Mouse (Mus musculus): ENCODE data around the gene Tspan17. TPM values are rescaled to one million over a fixed set of nuclear protein-coding genes. Genes with fewer than 3 reads are reported as not detected.

The Tspan17 gene
- polyA plus RNA-seq (2014; fragmentation: Nextera tagmentation; extraction: Ambion mirVana) = 25.5 and 40.2 TPM in 2 replicates

DNA sequence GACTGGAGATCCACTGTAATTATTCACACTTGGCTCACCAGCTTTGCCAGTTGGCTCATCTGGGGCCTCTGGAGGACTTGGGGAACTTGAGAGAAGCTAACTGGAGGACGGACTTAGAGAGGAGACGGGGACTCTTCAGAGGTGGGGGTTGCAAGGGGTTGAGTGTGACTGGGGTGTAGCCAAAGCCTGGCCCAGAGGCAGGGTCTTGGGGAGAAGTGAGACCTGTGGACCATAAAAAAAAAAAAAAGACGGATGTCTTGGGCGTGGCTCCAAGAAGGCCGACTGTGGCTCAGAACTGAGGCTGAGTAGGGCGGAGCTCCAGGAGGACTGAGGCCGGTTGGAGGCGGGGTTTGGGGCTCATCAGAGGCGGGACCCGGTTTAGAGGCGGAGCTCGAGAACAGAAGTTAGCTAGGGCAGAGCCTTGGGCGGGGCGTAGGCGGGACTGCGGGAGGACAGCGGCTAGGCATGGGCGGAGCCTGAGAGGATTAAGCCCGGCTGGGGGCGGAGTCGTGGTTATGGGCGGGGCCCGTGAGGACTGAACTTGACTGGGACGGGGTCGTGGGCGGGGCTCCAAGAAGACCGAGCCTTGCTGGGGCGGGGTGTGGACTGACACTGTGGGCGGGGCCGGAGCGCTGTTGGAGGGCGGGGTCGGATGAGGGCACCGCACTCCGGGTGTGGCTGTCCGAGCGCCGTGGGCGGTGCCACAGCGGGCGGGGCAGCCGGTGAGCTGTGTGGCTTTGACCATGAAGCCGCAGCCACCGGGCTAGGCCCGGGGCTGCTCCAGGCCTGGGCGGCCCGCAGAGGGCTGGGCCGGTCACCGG, at the start of gene Tspan17:
Tspan17 (plus strand) TSS at position 638 of the 821 bp plus-strand sequence.
- Histone ChIP-seq H3K27ac (replicated peaks; ENCODE audit: low read depth, low read length) (no peak within 1 kb of the TSS), H3K4me1 (ENCODE audit: control insufficient read depth, insufficient read depth, low read length) (peaks cover 7% of the 10 kb centered on the region), H3K36me3 (ENCODE audit: control insufficient read depth, insufficient read depth, low read length) (no peaks in the 10 kb centered on the region), H3K4me2 (ENCODE audit: low read length) (peak within 1 kb of the TSS; percentile 95), H3K9ac (replicated peaks; ENCODE audit: low read length) (peak within 1 kb of the TSS; percentile 55), H3K4me3 (replicated peaks; ENCODE audit: low read depth, low read length) (peak within 1 kb of the TSS; percentile 51), H3K9me3 (ENCODE audit: control insufficient read depth, low read length) (no peaks in the 10 kb centered on the region), H3K27me3 (ENCODE audit: control insufficient read depth, insufficient read depth, low read length) (peaks cover 6% of the 10 kb centered on the region; the same call in 1 of the 2 replicates)
- whole genome bisulfite sequencing = 3% methylated on average over 49 of the region's 49 CpGs
- peak; percentile 92 for DNase-seq
- peak; percentile 82 for ATAC-seq (ENCODE audit: low FRiP score, low TSS enrichment)

DNA sequence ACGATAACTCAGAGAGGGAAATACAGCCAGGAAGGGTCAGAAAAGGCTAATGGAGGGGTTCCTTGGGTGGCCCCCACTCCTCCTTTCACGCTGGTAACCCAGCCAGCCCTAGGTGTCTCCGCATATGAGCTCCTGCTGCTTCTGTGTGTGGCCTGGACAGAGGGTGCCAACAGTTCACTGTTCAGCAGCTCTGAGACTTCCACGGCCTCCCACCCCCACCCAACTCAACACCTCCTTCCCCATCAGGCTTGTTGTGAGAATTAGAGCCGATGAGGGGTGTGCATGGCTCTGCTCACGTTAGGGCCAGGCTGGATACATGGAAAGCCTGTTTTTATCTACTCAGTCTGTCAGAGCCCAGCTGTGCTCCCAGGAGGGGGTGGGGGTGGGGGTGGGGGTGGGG, 43.1 kb upstream of the Tspan17 start:
- H3K4me2 ChIP-seq (ENCODE audit: low read length) = peak overlapping the region; percentile 77
- 0 out of 2 replicates have a peak, but pooled peaks cover 1% of the 10 kb centered on the region for H3K27me3 ChIP-seq (ENCODE audit: control insufficient read depth, insufficient read depth, low read length)
- WGBS = 40% methylated on average over 6 of the region's 6 CpGs
- ATAC-seq (ENCODE audit: low FRiP score, low TSS enrichment) = no peak
- H3K36me3 ChIP-seq (ENCODE audit: control insufficient read depth, insufficient read depth, low read length) = peaks cover 21% of the 10 kb centered on the region
- H3K27ac ChIP-seq (replicated peaks; ENCODE audit: low read depth, low read length) = no peak overlapping the region
- peaks cover 38% of the 10 kb centered on the region for H3K4me1 ChIP-seq (ENCODE audit: control insufficient read depth, insufficient read depth, low read length)
- H3K9ac ChIP-seq (replicated peaks; ENCODE audit: low read length) = no peak overlapping the region
- no peaks in the 10 kb centered on the region for H3K9me3 ChIP-seq (ENCODE audit: control insufficient read depth, low read length)
- H3K4me3 ChIP-seq (replicated peaks; ENCODE audit: low read depth, low read length) = no peak overlapping the region; the same call in 1 of the 2 replicates
- no peak for DNase-seq

GRCm38 (mm10) chr13:54746896-54747295, 42.3 kb upstream of the Tspan17 start:
- WGBS = 33% methylated on average over 10 of the region's 10 CpGs
- no peak for ATAC-seq (ENCODE audit: low FRiP score, low TSS enrichment)

DNA sequence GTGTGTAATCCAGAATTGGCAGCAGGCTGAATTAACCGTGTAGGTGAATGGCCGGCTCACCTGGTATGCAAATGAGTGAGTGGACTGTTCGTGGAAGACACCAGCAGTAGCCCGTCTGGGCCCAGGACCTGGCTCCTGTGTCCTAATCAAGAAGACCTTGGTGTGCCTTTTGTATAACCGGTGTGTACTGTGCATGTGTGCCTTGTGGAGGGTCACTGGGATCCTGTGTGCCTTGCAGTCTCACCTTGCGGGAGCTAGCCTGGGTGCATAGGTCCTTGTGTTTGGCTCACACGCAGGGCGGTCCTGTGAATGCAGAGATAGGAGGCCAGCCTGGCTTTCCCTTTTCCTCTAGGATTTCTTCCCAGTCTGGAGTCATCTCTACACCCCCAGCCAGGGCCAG, 41.0 kb upstream of the Tspan17 start:
- H3K36me3 ChIP-seq (ENCODE audit: control insufficient read depth, insufficient read depth, low read length) = peaks cover 9% of the 10 kb centered on the region; the same call in 1 of the 2 replicates
- H3K27me3 ChIP-seq (ENCODE audit: control insufficient read depth, insufficient read depth, low read length) = 0 out of 2 replicates have a peak, but pooled peaks cover 8% of the 10 kb centered on the region
- peak overlapping the region; percentile 61 for H3K4me3 ChIP-seq (replicated peaks; ENCODE audit: low read depth, low read length)
- no peaks in the 10 kb centered on the region for H3K9me3 ChIP-seq (ENCODE audit: control insufficient read depth, low read length)
- H3K9ac ChIP-seq (replicated peaks; ENCODE audit: low read length) = peak overlapping the region; percentile 88
- ATAC-seq (ENCODE audit: low FRiP score, low TSS enrichment) (no peak), DNase-seq (no peak)
- 83% methylated on average over 8 of the region's 8 CpGs for WGBS
- H3K4me2 ChIP-seq (ENCODE audit: low read length) = peak overlapping the region; percentile 77
- peak overlapping the region; percentile 94 for H3K27ac ChIP-seq (replicated peaks; ENCODE audit: low read depth, low read length)
- peaks cover 40% of the 10 kb centered on the region for H3K4me1 ChIP-seq (ENCODE audit: control insufficient read depth, insufficient read depth, low read length)

More at GRCm38 (mm10) chr13:54746896-54747295, 42.3 kb upstream of the Tspan17 start:
- Histone ChIP-seq H3K27ac (replicated peaks; ENCODE audit: low read depth, low read length) (no peak overlapping the region), H3K27me3 (ENCODE audit: control insufficient read depth, insufficient read depth, low read length) (0 out of 2 replicates have a peak, but pooled peaks cover 8% of the 10 kb centered on the region), H3K4me2 (ENCODE audit: low read length) (peak overlapping the region; percentile 77), H3K36me3 (ENCODE audit: control insufficient read depth, insufficient read depth, low read length) (peaks cover 13% of the 10 kb centered on the region), H3K4me3 (replicated peaks; ENCODE audit: low read depth, low read length) (peak overlapping the region; percentile 61; the same call in 1 of the 2 replicates), H3K9ac (replicated peaks; ENCODE audit: low read length) (no peak overlapping the region), H3K9me3 (ENCODE audit: control insufficient read depth, low read length) (no peaks in the 10 kb centered on the region), H3K4me1 (ENCODE audit: control insufficient read depth, insufficient read depth, low read length) (peaks cover 38% of the 10 kb centered on the region)
- DNase-seq = peak; percentile 21

- 31% methylated on average over 10 of the region's 10 CpGs for WGBS
- no peak for DNase-seq
Measured at GRCm38 (mm10) chr13:54748721-54749060, 40.5 kb upstream of the Tspan17 start.

GRCm38 (mm10) chr13:54749061-54749863, 39.9 kb upstream of the Tspan17 start:
- H3K4me1 ChIP-seq (ENCODE audit: control insufficient read depth, insufficient read depth, low read length) = peaks cover 43% of the 10 kb centered on the region
- DNase-seq (peak; percentile 94), ATAC-seq (ENCODE audit: low FRiP score, low TSS enrichment) (peak; percentile 86)
- H3K27ac ChIP-seq (replicated peaks; ENCODE audit: low read depth, low read length) = peak overlapping the region; percentile 94
- peak overlapping the region; percentile 61 for H3K4me3 ChIP-seq (replicated peaks; ENCODE audit: low read depth, low read length)
- no peaks in the 10 kb centered on the region for H3K9me3 ChIP-seq (ENCODE audit: control insufficient read depth, low read length)
- 0 out of 2 replicates have a peak, but pooled peaks cover 8% of the 10 kb centered on the region for H3K27me3 ChIP-seq (ENCODE audit: control insufficient read depth, insufficient read depth, low read length)
- peak overlapping the region; percentile 77 for H3K4me2 ChIP-seq (ENCODE audit: low read length)
- 2% methylated on average over 68 of the region's 100 CpGs for WGBS
- H3K9ac ChIP-seq (replicated peaks; ENCODE audit: low read length) = peak overlapping the region; percentile 88
- peaks cover 6% of the 10 kb centered on the region; the same call in 1 of the 2 replicates for H3K36me3 ChIP-seq (ENCODE audit: control insufficient read depth, insufficient read depth, low read length)

More at GRCm38 (mm10) chr13:54748721-54749060, 40.5 kb upstream of the Tspan17 start:
- Histone ChIP-seq H3K27ac (replicated peaks; ENCODE audit: low read depth, low read length) (peak overlapping the region; percentile 94), H3K36me3 (ENCODE audit: control insufficient read depth, insufficient read depth, low read length) (peaks cover 9% of the 10 kb centered on the region; the same call in 1 of the 2 replicates), H3K4me3 (replicated peaks; ENCODE audit: low read depth, low read length) (peak overlapping the region; percentile 61), H3K9ac (replicated peaks; ENCODE audit: low read length) (peak overlapping the region; percentile 88), H3K9me3 (ENCODE audit: control insufficient read depth, low read length) (no peaks in the 10 kb centered on the region), H3K4me1 (ENCODE audit: control insufficient read depth, insufficient read depth, low read length) (peaks cover 41% of the 10 kb centered on the region), H3K4me2 (ENCODE audit: low read length) (peak overlapping the region; percentile 77), H3K27me3 (ENCODE audit: control insufficient read depth, insufficient read depth, low read length) (0 out of 2 replicates have a peak, but pooled peaks cover 8% of the 10 kb centered on the region)
- peak; percentile 28 for ATAC-seq (ENCODE audit: low FRiP score, low TSS enrichment)

DNA sequence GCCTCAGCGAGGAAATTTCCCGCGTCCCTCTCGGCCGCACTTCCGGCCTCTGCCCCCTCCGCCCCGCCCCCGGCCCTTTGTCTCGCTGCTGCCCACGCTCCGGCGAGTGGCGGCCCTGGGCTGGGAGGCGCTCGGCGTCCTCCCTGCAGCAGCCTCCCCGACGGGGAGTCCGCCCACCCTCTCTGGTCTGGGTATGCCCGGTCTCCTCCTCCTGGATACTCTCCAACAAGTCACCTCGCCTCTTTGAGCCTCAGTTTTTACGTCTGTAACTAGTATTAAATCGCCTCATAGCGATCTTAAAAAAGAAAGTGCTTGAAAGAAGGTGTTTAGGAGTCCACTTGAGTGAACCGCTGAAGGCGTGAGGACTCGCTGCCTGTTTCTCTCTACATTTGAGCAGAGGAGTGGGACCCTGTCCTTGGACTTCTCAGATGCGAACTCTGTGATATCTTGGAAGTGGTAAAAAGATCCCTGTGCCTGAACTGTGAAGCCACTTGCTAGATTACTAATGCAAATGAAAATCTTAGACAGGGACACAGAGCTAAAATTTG, 39.2 kb upstream of the Tspan17 start, which contains the start of gene Gprin1:
Gprin1 (minus strand) TSS at position 11 of the 548 bp plus-strand sequence.
- Histone ChIP-seq H3K9ac (replicated peaks; ENCODE audit: low read length) (peak within 1 kb of the TSS; percentile 88), H3K36me3 (ENCODE audit: control insufficient read depth, insufficient read depth, low read length) (no peaks in the 10 kb centered on the region), H3K27ac (replicated peaks; ENCODE audit: low read depth, low read length) (peak within 1 kb of the TSS; percentile 94), H3K4me1 (ENCODE audit: control insufficient read depth, insufficient read depth, low read length) (peaks cover 45% of the 10 kb centered on the region), H3K4me3 (replicated peaks; ENCODE audit: low read depth, low read length) (peak within 1 kb of the TSS; percentile 61), H3K9me3 (ENCODE audit: control insufficient read depth, low read length) (no peaks in the 10 kb centered on the region), H3K27me3 (ENCODE audit: control insufficient read depth, insufficient read depth, low read length) (0 out of 2 replicates have a peak, but pooled peaks cover 8% of the 10 kb centered on the region), H3K4me2 (ENCODE audit: low read length) (peak within 1 kb of the TSS; percentile 77)
- ATAC-seq (ENCODE audit: low FRiP score, low TSS enrichment) (peak; percentile 67), DNase-seq (no peak)
- WGBS = 2% methylated on average over 29 of the region's 29 CpGs

GRCm38 (mm10) chr13:54750699-54751098, 38.5 kb upstream of the Tspan17 start:
- ATAC-seq (ENCODE audit: low FRiP score, low TSS enrichment) (no peak), DNase-seq (peak; percentile 46)
- 7% methylated on average over 8 of the region's 8 CpGs for WGBS
- Histone ChIP-seq H3K27me3 (ENCODE audit: control insufficient read depth, insufficient read depth, low read length) (0 out of 2 replicates have a peak, but pooled peaks cover 8% of the 10 kb centered on the region), H3K36me3 (ENCODE audit: control insufficient read depth, insufficient read depth, low read length) (no peaks in the 10 kb centered on the region), H3K27ac (replicated peaks; ENCODE audit: low read depth, low read length) (no peak overlapping the region), H3K4me2 (ENCODE audit: low read length) (no peak overlapping the region; the same call in 1 of the 2 replicates), H3K4me1 (ENCODE audit: control insufficient read depth, insufficient read depth, low read length) (peaks cover 47% of the 10 kb centered on the region), H3K9me3 (ENCODE audit: control insufficient read depth, low read length) (no peaks in the 10 kb centered on the region), H3K9ac (replicated peaks; ENCODE audit: low read length) (no peak overlapping the region), H3K4me3 (replicated peaks; ENCODE audit: low read depth, low read length) (no peak overlapping the region)
